Mouse (Mus musculus) forebrain, embryonic 10.5 days (tissue): ENCODE data around the gene Cabcoco1. TPM values are rescaled to one million over a fixed set of nuclear protein-coding genes. Genes with fewer than 3 reads are reported as not detected.

Source experiments
- DNase-seq: peaks from one replicate; pipeline ENCODE4 v3.0.0-alpha.2; 2017; ENCODE audit warnings: low spot score; ENCODE audit errors: extremely low spot score
- H3K27ac ChIP-seq: fragments of 300-500 bp; sonication (generic); 2 replicates; pipeline ENCODE4 v1.5.1; 2016; ENCODE audit warnings: mild to moderate bottlenecking
- H3K27me3 ChIP-seq: fragments of 300-500 bp; sonication (generic); 2 replicates; pipeline ENCODE4 v1.6.1; 2016; ENCODE audit warnings: mild to moderate bottlenecking; ENCODE audit not compliant: poor library complexity, severe bottlenecking
- H3K36me3 ChIP-seq: fragments of 300-500 bp; sonication (generic); replicated peaks from 2 replicates; pipeline ENCODE4 v1.6.1; 2016; ENCODE audit warnings: mild to moderate bottlenecking, moderate library complexity
- H3K4me1 ChIP-seq: fragments of 300-500 bp; sonication (generic); 2 replicates; pipeline ENCODE4 v1.6.1; 2016
- H3K4me3 ChIP-seq: fragments of 300-500 bp; sonication (generic); 2 replicates; pipeline ENCODE4 v1.5.1; 2016; ENCODE audit warnings: mild to moderate bottlenecking, moderate library complexity
- H3K9me3 ChIP-seq: fragments of 300-500 bp; sonication (generic); 2 replicates; pipeline ENCODE4 v1.6.1; 2016; ENCODE audit warnings: mild to moderate bottlenecking, moderate library complexity
- WGBS: fragments of 180-500 bp; shearing (Covaris S2); methylation state at CpG from one replicate; pipeline ENCODE4 v1.1.7; 2016; 5-methylcytosine and 5-hydroxymethylcytosine counted together
- polyA plus RNA-seq: library from polyadenylated mRNA; unstranded; fragments of >200 nt; fragmentation: Nextera tagmentation; extraction: Ambion mirVana; gene quantifications from 2 replicates; pipeline ENCODE4 v1.2.1, GENCODE M21; 2016

Cabcoco1 gene
- polyA plus RNA-seq, 1 experiment from 2014 or later, result not detected

GRCm38 (mm10) chr10:68417074-68417790, 124.5 kb downstream of the Cabcoco1 start:
- H3K36me3 ChIP-seq, result no peaks in the 10 kb centered on the region
- H3K27ac ChIP-seq, result no peak overlapping the region
- no peak for DNase-seq
- 90% methylated on average over 13 of the region's 13 CpGs for WGBS
- H3K4me1 ChIP-seq, result no peaks in the 10 kb centered on the region
- H3K9me3 ChIP-seq, result no peaks in the 10 kb centered on the region
- H3K27me3 ChIP-seq, result no peaks in the 10 kb centered on the region
- H3K4me3 ChIP-seq, result no peak overlapping the region

GRCm38 (mm10) chr10:68405936-68406335, 135.8 kb downstream of the Cabcoco1 start:
- no peak for DNase-seq
- WGBS, result 87% methylated on average over 4 of the region's 4 CpGs
- Histone ChIP-seq H3K4me1 (no peaks in the 10 kb centered on the region), H3K36me3 (no peaks in the 10 kb centered on the region), H3K4me3 (no peak overlapping the region), H3K27me3 (no peaks in the 10 kb centered on the region), H3K9me3 (peaks cover 2% of the 10 kb centered on the region; the same call in 1 of the 2 replicates), H3K27ac (no peak overlapping the region)

GRCm38 (mm10) chr10:68396786-68397185, 144.9 kb downstream of the Cabcoco1 start:
- no peak for DNase-seq
- H3K36me3 ChIP-seq, result no peaks in the 10 kb centered on the region
- no peak overlapping the region for H3K4me3 ChIP-seq
- H3K27ac ChIP-seq, result no peak overlapping the region
- 0 out of 2 replicates have a peak, but pooled peaks cover 3% of the 10 kb centered on the region for H3K4me1 ChIP-seq
- no peaks in the 10 kb centered on the region for H3K9me3 ChIP-seq
- no peaks in the 10 kb centered on the region for H3K27me3 ChIP-seq
- WGBS, result 92% methylated on average over 8 of the region's 8 CpGs

- Histone ChIP-seq H3K9me3 (no peaks in the 10 kb centered on the region), H3K27me3 (no peaks in the 10 kb centered on the region), H3K36me3 (no peaks in the 10 kb centered on the region), H3K4me3 (no peak overlapping the region), H3K27ac (no peak overlapping the region), H3K4me1 (0 out of 2 replicates have a peak, but pooled peaks cover 3% of the 10 kb centered on the region)
- DNase-seq, result no peak
- 60% methylated on average over 2 of the region's 2 CpGs for whole genome bisulfite sequencing
Measured at GRCm38 (mm10) chr10:68396083-68396482, 145.6 kb downstream of the Cabcoco1 start.

- Histone ChIP-seq H3K27ac (no peak overlapping the region), H3K4me3 (no peak overlapping the region), H3K36me3 (no peaks in the 10 kb centered on the region), H3K4me1 (0 out of 2 replicates have a peak, but pooled peaks cover 3% of the 10 kb centered on the region), H3K27me3 (no peaks in the 10 kb centered on the region), H3K9me3 (no peaks in the 10 kb centered on the region)
- 79% methylated on average over 4 of the region's 4 CpGs for WGBS
- DNase-seq, result no peak
Measured at GRCm38 (mm10) chr10:68391640-68392039, 150.1 kb downstream of the Cabcoco1 start.

GRCm38 (mm10) chr10:68388802-68389201, 152.9 kb downstream of the Cabcoco1 start:
- no peak for DNase-seq
- 74% methylated on average over 4 of the region's 4 CpGs for WGBS
- Histone ChIP-seq H3K4me1 (no peaks in the 10 kb centered on the region), H3K27ac (no peak overlapping the region), H3K36me3 (no peaks in the 10 kb centered on the region), H3K9me3 (no peaks in the 10 kb centered on the region; the same call in 1 of the 2 replicates), H3K27me3 (no peaks in the 10 kb centered on the region), H3K4me3 (no peak overlapping the region)

- Histone ChIP-seq H3K27me3 (no peaks in the 10 kb centered on the region), H3K4me3 (no peak overlapping the region), H3K4me1 (no peaks in the 10 kb centered on the region), H3K9me3 (no peaks in the 10 kb centered on the region; the same call in 1 of the 2 replicates), H3K27ac (no peak overlapping the region), H3K36me3 (no peaks in the 10 kb centered on the region)
- DNase-seq, result no peak
- WGBS, result 84% methylated on average over 7 of the region's 7 CpGs
Measured at GRCm38 (mm10) chr10:68388138-68388537, 153.6 kb downstream of the Cabcoco1 start.

Other genes with a start within 250 kb of the Cabcoco1 start
- 3.2 and 3.5 TPM in 2 replicates for gene Tmem26, start 181.8 kb upstream of the Cabcoco1 start, polyA plus RNA-seq